Mouse (Mus musculus) embryonic fibroblast, embryonic 13.5 days (primary cell): Measurements from ENCODE around the gene Ksr1.

Source experiments
- CTCF ChIP-seq: IDR thresholded peaks from 2 replicates; pipeline ENCODE4 v1.5.1; 2011; ENCODE audit warnings: mild to moderate bottlenecking, control low read depth, low read length, moderate library complexity, borderline replicate concordance; ENCODE audit not compliant: insufficient read depth
- POLR2A ChIP-seq: IDR thresholded peaks from 2 replicates; pipeline ENCODE4 v1.6.1; 2011; ENCODE audit warnings: low read depth, mild to moderate bottlenecking, control low read depth, low read length, moderate library complexity

- TF ChIP-seq POLR2A (no peak), CTCF (no peak)
Observed at GRCm38 (mm10) chr11:79059062-79059461, 87.1 kb downstream of the Ksr1 start.
